Mouse (Mus musculus): Measurements from ENCODE around the gene Creb3l2. TPM values are rescaled to one million over a fixed set of nuclear protein-coding genes. Genes with fewer than 3 reads are reported as not detected.

Creb3l2 gene
- total RNA-seq, 2 experiments from 2014 or later, result 5.7 to 6.3 TPM

DNA sequence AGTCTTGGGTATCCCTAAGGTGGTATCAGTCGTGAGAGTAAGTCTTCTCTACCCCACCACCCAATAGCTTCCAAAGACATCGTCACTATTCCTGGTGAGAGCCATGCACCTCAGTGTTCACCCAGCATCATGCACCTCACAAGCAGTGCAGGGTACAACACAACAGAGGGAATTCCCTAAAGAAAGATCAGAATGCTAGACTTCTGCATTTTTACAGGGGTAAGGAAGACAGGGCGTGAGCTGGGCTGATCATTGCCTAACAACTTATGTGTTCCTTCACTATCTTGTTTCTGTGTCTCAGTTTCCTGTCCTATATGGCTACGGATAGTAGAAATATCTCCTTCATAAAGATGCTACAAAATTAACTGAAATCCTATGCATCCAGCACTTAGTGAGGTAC is 155.8 kb downstream of the Creb3l2 start:
- intact Hi-C loops (cut with DNase I), result no loop called here
- no peak for DNase-seq

DNA sequence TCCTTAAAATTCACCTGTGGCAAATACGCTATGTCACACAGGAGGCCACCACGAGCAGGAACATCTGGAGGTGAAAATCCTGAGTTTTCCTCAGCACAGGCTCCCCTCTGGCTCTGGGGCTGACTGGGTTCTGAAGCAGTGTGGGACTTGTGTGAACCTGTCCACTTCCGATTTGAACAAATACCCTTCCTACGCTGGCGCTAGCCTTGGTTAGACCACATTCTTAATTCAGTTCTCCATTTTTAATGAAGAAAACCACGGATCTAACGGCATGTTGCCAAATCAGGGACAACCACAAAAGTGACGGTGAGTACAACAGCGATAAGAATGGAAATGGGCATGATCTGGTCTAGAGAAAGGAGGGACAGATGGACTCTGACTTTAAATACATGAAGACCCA is 157.1 kb downstream of the Creb3l2 start:
- intact Hi-C loops (cut with DNase I), result no loop called here

DNA sequence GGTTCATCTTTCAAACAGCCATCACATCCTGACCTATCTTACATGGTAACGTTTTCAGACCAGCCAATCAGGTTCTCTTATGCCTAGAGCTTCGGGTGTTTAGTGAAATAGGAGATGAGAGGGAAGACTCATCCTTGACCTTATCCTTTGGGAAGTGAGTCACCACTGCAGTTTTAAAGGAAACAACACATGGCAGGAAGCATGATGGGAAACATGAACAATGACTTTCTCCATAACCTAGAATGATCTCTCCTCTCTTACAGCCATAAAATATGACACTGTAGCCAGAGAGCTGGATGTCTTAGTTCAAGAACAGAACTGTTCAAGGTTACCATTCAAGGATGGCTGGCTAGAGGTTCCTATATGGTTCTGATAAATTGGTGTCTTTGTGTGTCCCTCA is 158.6 kb downstream of the Creb3l2 start:
- DNase-seq, result no peak
- intact Hi-C loops (cut with DNase I), result no loop called here

More for the DNA sequence above, 157.1 kb downstream of the Creb3l2 start:
- no peak for DNase-seq

DNA sequence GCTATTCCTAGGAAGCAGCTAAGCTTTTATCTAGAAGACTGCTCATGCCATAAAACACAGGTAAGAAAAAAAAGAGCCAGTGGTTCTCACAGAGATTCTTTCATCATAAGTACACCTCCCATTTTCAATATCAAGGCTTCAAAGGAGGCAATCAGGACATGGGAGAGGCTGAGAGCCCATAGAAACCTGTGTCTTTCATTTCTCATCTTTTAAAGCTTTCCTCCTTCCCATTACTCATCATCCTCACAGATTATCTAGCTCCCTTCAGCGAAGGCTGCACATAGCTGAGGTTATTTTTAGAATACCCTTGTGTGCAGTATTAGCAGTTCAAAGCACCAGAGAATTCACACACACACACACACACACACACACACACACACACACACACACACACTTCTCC is 159.3 kb downstream of the Creb3l2 start:
- intact Hi-C loops (cut with DNase I), result no loop called here
- DNase-seq, result no peak

Other genes with a start within 250 kb of the Creb3l2 start
- gene Dgki, start 142.0 kb downstream of the Creb3l2 start, total RNA-seq (2021), result 10 to 100 TPM; 49.4 to 53.8 TPM
- not detected for gene Akr1d1, start 88.0 kb upstream of the Creb3l2 start, total RNA-seq (2021)